Mouse (Mus musculus) spleen, adult 2 months (tissue): ENCODE results near the gene P2rx1.

Experiments
- CTCF ChIP-seq: fragments of 200-500 bp; IDR thresholded peaks from 2 replicates; pipeline ENCODE4 v1.5.1; 2011; ENCODE audit warnings: mild to moderate bottlenecking, inconsistent platforms; ENCODE audit not compliant: insufficient read depth, insufficient read length, insufficient replicate concordance; ENCODE audit errors: extremely low read depth
- POLR2A ChIP-seq: fragments of 200-500 bp; IDR thresholded peaks from 2 replicates; pipeline ENCODE4 v1.6.1; 2011; ENCODE audit warnings: low read depth, low read length, inconsistent platforms

GRCm38 (mm10) chr11:73048030-73048876, 49.4 kb downstream of the P2rx1 start:
- TF ChIP-seq CTCF = no peak
- no peak for TF ChIP-seq POLR2A
